Mouse (Mus musculus) liver, adult 2 months (tissue): ENCODE measurements around the gene Raver1. TPM values are rescaled to one million over a fixed set of nuclear protein-coding genes. Genes with fewer than 3 reads are reported as not detected.

ENCODE experiments used
- DNase-seq: peaks from one replicate; pipeline ENCODE4 v3.0.0-alpha.2; 2011; ENCODE audit warnings: low read depth, low spot score; ENCODE audit errors: extremely low read depth
- H3K27ac ChIP-seq: fragments of 200-500 bp; replicated peaks from 2 replicates; pipeline ENCODE4 v1.5.1; 2012; ENCODE audit warnings: low read depth, mild to moderate bottlenecking, control low read depth, inconsistent platforms, low read length; ENCODE audit not compliant: insufficient read depth
- H3K27me3 ChIP-seq: fragments of 200-500 bp; 2 replicates; pipeline ENCODE4 v1.6.1; 2012; ENCODE audit warnings: mild to moderate bottlenecking, moderate library complexity, low read length, inconsistent platforms; ENCODE audit not compliant: control insufficient read depth, insufficient read depth
- H3K36me3 ChIP-seq: fragments of 200-500 bp; 2 replicates; pipeline ENCODE4 v1.6.1; 2012; ENCODE audit warnings: low read length, inconsistent platforms; ENCODE audit not compliant: control insufficient read depth, insufficient read depth
- H3K4me1 ChIP-seq: fragments of 200-500 bp; 2 replicates; pipeline ENCODE4 v1.6.1; 2011; ENCODE audit warnings: low read length; ENCODE audit not compliant: control insufficient read depth, insufficient read depth
- H3K4me3 ChIP-seq: fragments of 200-500 bp; 2 replicates; pipeline ENCODE4 v1.5.1; 2011; ENCODE audit warnings: low read depth, mild to moderate bottlenecking, control low read depth, low read length, moderate library complexity; ENCODE audit not compliant: insufficient read depth
- H3K79me2 ChIP-seq: fragments of 200-500 bp; 2 replicates; pipeline ENCODE4 v1.6.1; 2012; ENCODE audit warnings: inconsistent platforms, mild to moderate bottlenecking, low read length, moderate library complexity; ENCODE audit not compliant: control insufficient read depth, insufficient read depth
- H3K9ac ChIP-seq: fragments of 200-500 bp; 2 replicates; pipeline ENCODE4 v1.6.1; 2012; ENCODE audit warnings: low read depth, mild to moderate bottlenecking, control low read depth, inconsistent platforms, low read length
- CTCF ChIP-seq: fragments of 200-500 bp; IDR thresholded peaks from 2 replicates; pipeline ENCODE4 v1.5.1; 2011; ENCODE audit warnings: low read depth, low read length, control low read depth
- POLR2A ChIP-seq: fragments of 200-500 bp; IDR thresholded peaks from 2 replicates; pipeline ENCODE4 v1.6.1; 2011; ENCODE audit warnings: low read length, control low read depth; ENCODE audit not compliant: insufficient read depth; ENCODE audit errors: extremely low read depth
- WGBS: fragments of 180-500 bp; shearing (Covaris S2); methylation state at CpG from one replicate; pipeline ENCODE4 v1.1.7; 2018; 5-methylcytosine and 5-hydroxymethylcytosine counted together
- polyA plus RNA-seq: library from polyadenylated mRNA; depleted of rRNA; stranded (reverse); fragments of >200 nt; gene quantifications from 2 replicates; pipeline ENCODE4 v1.2.3, GENCODE M21; 2012
- total RNA-seq: library from RNA; depleted of rRNA; stranded (reverse); fragments of >200 nt; gene quantifications from 2 replicates; pipeline ENCODE4 v1.2.3, GENCODE M21; 2014

The Raver1 gene
- total and polyA plus RNA-seq, 2 experiments, result 1.8 to 22.1 TPM

DNA sequence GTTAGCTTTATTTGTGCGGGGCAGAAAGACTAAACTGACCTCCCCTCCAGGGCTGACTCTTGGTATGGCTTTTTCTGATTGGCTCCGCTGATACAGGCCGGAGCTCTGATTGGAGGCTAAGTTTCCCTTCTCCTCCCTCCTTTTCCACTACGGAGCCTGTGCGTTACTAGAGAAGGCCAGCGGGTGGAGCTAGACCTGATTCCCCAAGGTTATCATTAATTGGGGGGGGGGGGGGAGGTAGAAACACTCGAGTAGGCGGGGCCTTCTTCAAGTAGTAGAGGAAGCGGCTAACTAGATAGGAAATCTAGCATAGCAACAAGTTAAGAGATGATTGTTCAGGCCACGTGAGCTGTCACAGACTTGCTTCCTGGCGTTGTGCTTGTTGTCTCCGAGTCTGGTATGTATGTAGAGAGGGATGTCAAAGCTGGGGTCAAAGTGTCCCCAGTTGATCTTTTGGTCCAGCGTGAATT, 61.0 kb downstream of the Raver1 start:
- H3K36me3 ChIP-seq, result peaks cover 2% of the 10 kb centered on the region; the same call in 1 of the 2 replicates
- peak; percentile 82 for DNase-seq
- H3K27ac ChIP-seq, result no peak overlapping the region
- no peaks in the 10 kb centered on the region for H3K79me2 ChIP-seq
- H3K27me3 ChIP-seq, result peaks cover 6% of the 10 kb centered on the region
- H3K4me3 ChIP-seq, result peak overlapping the region; percentile 58
- WGBS, result 1% methylated on average over 13 of the region's 13 CpGs
- peaks cover 20% of the 10 kb centered on the region for H3K4me1 ChIP-seq
- TF ChIP-seq CTCF (peak; percentile 49; the same call in 1 of the 2 replicates), POLR2A (no peak)
- H3K9ac ChIP-seq, result peak overlapping the region; percentile 31; the same call in 1 of the 2 replicates

DNA sequence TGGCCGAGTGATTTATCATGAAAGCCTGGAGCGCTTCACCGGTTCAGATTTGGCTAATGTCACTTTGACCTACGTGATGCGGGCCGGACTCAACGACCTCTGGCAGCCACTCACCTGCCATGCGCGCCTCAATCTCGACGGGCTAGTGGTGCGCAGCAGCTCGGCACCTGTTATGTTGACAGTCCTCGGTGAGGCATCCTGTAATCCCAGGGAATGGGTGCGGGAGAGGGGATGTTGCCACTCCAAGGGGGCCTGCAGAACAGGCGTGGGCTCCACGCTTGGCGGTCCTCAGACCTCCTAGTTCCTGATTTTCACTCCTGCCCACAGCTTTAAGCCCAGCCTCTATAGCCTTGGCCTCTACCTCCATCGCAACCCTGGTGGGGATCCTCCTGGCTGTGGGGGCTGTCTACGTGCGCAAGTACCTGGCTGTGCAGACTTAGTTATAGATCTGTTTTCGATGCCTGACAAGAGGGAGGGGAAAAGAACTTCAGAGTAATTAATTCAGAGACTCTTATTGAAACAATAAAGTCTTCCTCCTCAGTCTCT, 61.7 kb downstream of the Raver1 start:
- Histone ChIP-seq H3K4me1 (peaks cover 20% of the 10 kb centered on the region), H3K27ac (no peak overlapping the region), H3K9ac (no peak overlapping the region), H3K4me3 (no peak overlapping the region), H3K36me3 (peaks cover 2% of the 10 kb centered on the region; the same call in 1 of the 2 replicates), H3K79me2 (no peaks in the 10 kb centered on the region), H3K27me3 (peaks cover 2% of the 10 kb centered on the region; the same call in 1 of the 2 replicates)
- TF ChIP-seq POLR2A, result no peak
- TF ChIP-seq CTCF, result no peak
- 19% methylated on average over 22 of the region's 22 CpGs for WGBS
- peak; percentile 57 for DNase-seq

DNA sequence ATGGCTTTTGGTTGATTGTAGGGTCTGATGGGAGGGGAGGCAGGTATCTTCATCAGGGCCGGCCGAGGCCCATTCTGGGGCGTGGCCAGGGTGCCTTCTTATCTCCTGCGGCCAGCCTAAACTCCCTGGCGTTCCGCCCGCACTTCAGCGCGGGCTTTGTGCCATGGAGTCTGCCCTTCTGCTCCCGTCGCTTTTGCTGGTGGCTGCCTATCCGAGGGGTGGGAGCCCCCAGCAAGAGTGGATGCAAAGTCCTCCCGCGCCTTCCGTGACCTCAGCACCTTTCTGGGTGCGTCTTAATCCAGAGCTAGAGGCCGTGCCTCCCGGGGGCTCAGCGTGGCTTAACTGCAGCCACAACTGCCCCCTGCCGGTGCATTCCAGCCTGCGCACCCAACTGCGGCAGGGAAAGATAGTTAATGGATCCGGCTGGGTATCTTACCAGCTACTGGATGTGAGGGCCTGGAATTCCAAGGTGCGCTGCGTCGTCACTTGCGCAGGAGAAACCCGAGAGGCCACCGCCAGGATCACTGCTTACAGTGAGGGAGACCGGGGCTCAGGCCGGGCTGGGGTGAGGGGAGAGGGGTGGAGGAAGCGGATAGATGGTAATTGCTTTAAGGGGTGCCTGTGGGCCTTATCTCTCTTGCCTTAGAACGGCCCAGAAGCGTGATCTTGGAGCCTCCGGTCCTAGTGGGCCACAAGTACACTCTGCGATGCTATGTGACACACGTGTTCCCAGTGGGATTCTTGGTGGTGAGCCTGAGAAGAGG, 62.3 kb downstream of the Raver1 start, which contains the start of gene Icam4:
Gene Icam4 (plus strand): TSS at position 83 of the 764 bp plus-strand sequence.
- no peaks in the 10 kb centered on the region for H3K79me2 ChIP-seq
- TF ChIP-seq POLR2A, result no peak
- peak; percentile 94 for TF ChIP-seq CTCF
- 0 out of 2 replicates have a peak, but pooled peaks cover 2% of the 10 kb centered on the region for H3K27me3 ChIP-seq
- H3K36me3 ChIP-seq, result peaks cover 2% of the 10 kb centered on the region; the same call in 1 of the 2 replicates
- H3K9ac ChIP-seq, result 0 out of 2 replicates have a peak within 1 kb of the TSS, but pooled peaks have one; percentile 43
- 2% methylated on average over 37 of the region's 37 CpGs for WGBS
- no peak within 1 kb of the TSS for H3K27ac ChIP-seq
- peak; percentile 48 for DNase-seq
- H3K4me3 ChIP-seq, result peak within 1 kb of the TSS; percentile 48
- H3K4me1 ChIP-seq, result peaks cover 20% of the 10 kb centered on the region

DNA sequence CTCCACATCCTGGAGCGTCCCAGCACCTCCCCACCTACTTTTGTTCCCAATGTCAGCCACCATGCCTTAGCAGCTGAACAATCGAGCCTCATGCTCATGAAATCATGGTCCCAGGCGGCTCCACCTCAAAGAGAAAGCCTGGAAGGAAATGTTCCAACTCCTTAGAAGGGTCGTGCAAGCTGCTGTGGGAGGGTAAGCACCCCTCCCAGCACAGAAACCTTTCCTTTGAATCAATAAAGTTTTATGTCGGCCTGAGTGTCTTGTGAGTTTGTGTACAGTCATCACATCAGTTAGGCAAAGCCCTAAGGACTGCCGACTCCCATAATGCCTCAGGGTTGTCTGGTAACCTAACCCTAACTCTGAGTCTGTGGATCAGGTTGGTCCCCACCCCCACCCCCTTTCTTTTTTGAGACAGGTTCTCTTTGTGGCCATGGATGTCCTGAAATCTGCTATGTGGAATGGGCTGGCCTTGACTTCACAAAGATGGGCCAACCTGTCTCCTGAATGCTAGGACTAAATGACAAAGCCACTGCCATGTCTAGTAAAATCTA, 63.2 kb downstream of the Raver1 start:
- TF ChIP-seq CTCF, result no peak
- no peaks in the 10 kb centered on the region for H3K79me2 ChIP-seq
- no peak overlapping the region for H3K27ac ChIP-seq
- WGBS, result 82% methylated on average over 6 of the region's 6 CpGs
- peaks cover 18% of the 10 kb centered on the region for H3K4me1 ChIP-seq
- H3K4me3 ChIP-seq, result no peak overlapping the region
- peaks cover 2% of the 10 kb centered on the region; the same call in 1 of the 2 replicates for H3K36me3 ChIP-seq
- 0 out of 2 replicates have a peak, but pooled peaks cover 1% of the 10 kb centered on the region for H3K27me3 ChIP-seq
- DNase-seq, result no peak
- H3K9ac ChIP-seq, result no peak overlapping the region

DNA sequence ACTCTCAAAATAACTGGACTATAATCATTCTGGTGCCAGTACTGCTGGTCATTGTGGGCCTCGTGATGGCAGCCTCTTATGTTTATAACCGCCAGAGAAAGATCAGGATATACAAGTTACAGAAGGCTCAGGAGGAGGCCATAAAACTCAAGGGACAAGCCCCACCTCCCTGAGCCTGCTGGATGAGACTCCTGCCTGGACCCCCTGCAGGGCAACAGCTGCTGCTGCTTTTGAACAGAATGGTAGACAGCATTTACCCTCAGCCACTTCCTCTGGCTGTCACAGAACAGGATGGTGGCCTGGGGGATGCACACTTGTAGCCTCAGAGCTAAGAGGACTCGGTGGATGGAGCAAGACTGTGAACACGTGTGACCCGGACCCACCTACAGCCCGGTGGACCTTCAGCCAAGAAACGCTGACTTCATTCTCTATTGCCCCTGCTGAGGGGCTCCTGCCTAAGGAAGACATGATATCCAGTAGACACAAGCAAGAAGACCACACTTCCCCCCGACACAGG, 64.0 kb downstream of the Raver1 start:
- Histone ChIP-seq H3K79me2 (no peaks in the 10 kb centered on the region), H3K4me3 (no peak overlapping the region), H3K36me3 (peaks cover 2% of the 10 kb centered on the region; the same call in 1 of the 2 replicates), H3K27ac (no peak overlapping the region), H3K9ac (no peak overlapping the region), H3K4me1 (peaks cover 15% of the 10 kb centered on the region), H3K27me3 (no peaks in the 10 kb centered on the region)
- TF ChIP-seq POLR2A, result no peak
- TF ChIP-seq CTCF, result no peak
- WGBS, result 87% methylated on average over 8 of the region's 8 CpGs
- no peak for DNase-seq
